Mouse (Mus musculus): ENCODE measurements around the gene Acvr1b. TPM values are rescaled to one million over a fixed set of nuclear protein-coding genes. Genes with fewer than 3 reads are reported as not detected.

Acvr1b gene
- polyA plus RNA-seq, 1 experiment: 5.3 TPM

GRCm38 (mm10) chr15:101196961-101197360 is 23.1 kb downstream of the Acvr1b start:
- peaks cover 6% of the 10 kb centered on the region for H3K36me3 ChIP-seq (ENCODE audit: control insufficient read depth, insufficient read depth)

GRCm38 (mm10) chr15:101197497-101198179 is 23.8 kb downstream of the Acvr1b start:
- Histone ChIP-seq H3K27me3 (ENCODE audit: control insufficient read depth, insufficient read depth, insufficient read length) (no peaks in the 10 kb centered on the region), H3K79me2 (ENCODE audit: control insufficient read depth, insufficient read depth) (no peaks in the 10 kb centered on the region), H3K4me2 (ENCODE audit: low read depth) (no peak overlapping the region), H3ac (ENCODE audit: control insufficient read depth, insufficient read length) (no peak overlapping the region), H3K36me3 (ENCODE audit: control insufficient read depth, insufficient read depth) (peaks cover 6% of the 10 kb centered on the region), H3K4me3 (no peak overlapping the region)
- TF ChIP-seq MAX (IDR thresholded peaks at IDR 0.05; ENCODE audit: low read depth) (no peak), POLR2AphosphoS2 (IDR thresholded peaks at IDR 0.05; ENCODE audit: insufficient read length, low read depth) (no peak), SRF (IDR thresholded peaks at IDR 0.05; ENCODE audit: control insufficient read depth, insufficient read length, low read depth) (no peak), USF1 (IDR thresholded peaks at IDR 0.05; ENCODE audit: low read depth) (no peak), POLR2A (IDR thresholded peaks at IDR 0.05; ENCODE audit: insufficient read length, low read depth) (no peak), REST (IDR thresholded peaks at IDR 0.05; ENCODE audit: insufficient read depth, insufficient read length) (no peak), TCF12 (IDR thresholded peaks at IDR 0.05; ENCODE audit: insufficient read depth, poor library complexity, severe bottlenecking) (no peak), TCF3 (IDR thresholded peaks at IDR 0.05; ENCODE audit: insufficient read length, low read depth) (no peak), E2F4 (IDR thresholded peaks at IDR 0.05; ENCODE audit: insufficient read depth) (no peak), CEBPB (IDR thresholded peaks at IDR 0.05; ENCODE audit: insufficient read depth, poor library complexity, severe bottlenecking) (no peak), MYOG (IDR thresholded peaks at IDR 0.05; ENCODE audit: control insufficient read depth in 1 of 3, insufficient read depth in 1 of 3, insufficient read length in 2 of 3, low read depth in 2 of 3) (no peak), MYOD1 (IDR thresholded peaks at IDR 0.05; ENCODE audit: control insufficient read depth in 1 of 3, insufficient read length in 2 of 3, low read depth in 2 of 3) (no peak)

More at GRCm38 (mm10) chr15:101196961-101197360, 23.1 kb downstream of the Acvr1b start:
- Histone ChIP-seq H3K27me3 (ENCODE audit: control insufficient read depth, insufficient read depth, insufficient read length) (no peaks in the 10 kb centered on the region), H3K79me2 (ENCODE audit: control insufficient read depth, insufficient read depth) (no peaks in the 10 kb centered on the region), H3ac (ENCODE audit: control insufficient read depth, insufficient read length) (no peak overlapping the region), H3K4me3 (no peak overlapping the region), H3K4me2 (ENCODE audit: low read depth) (no peak overlapping the region)
- no peak for TF ChIP-seq POLR2A (IDR thresholded peaks at IDR 0.05; ENCODE audit: insufficient read length, low read depth)
- TF ChIP-seq TCF3 (IDR thresholded peaks at IDR 0.05; ENCODE audit: insufficient read length, low read depth): no peak
- TF ChIP-seq POLR2AphosphoS2 (IDR thresholded peaks at IDR 0.05; ENCODE audit: insufficient read length, low read depth): no peak
- TF ChIP-seq MYOG (IDR thresholded peaks at IDR 0.05; ENCODE audit: control insufficient read depth in 1 of 3, insufficient read depth in 1 of 3, insufficient read length in 2 of 3, low read depth in 2 of 3): no peak

GRCm38 (mm10) chr15:101198218-101198617 is 24.4 kb downstream of the Acvr1b start:
- Histone ChIP-seq H3K27me3 (ENCODE audit: control insufficient read depth, insufficient read depth, insufficient read length) (no peaks in the 10 kb centered on the region), H3K4me3 (no peak overlapping the region), H3K36me3 (ENCODE audit: control insufficient read depth, insufficient read depth) (peaks cover 6% of the 10 kb centered on the region), H3K4me2 (ENCODE audit: low read depth) (no peak overlapping the region), H3ac (ENCODE audit: control insufficient read depth, insufficient read length) (no peak overlapping the region), H3K79me2 (ENCODE audit: control insufficient read depth, insufficient read depth) (no peaks in the 10 kb centered on the region)
- TF ChIP-seq TCF3 (IDR thresholded peaks at IDR 0.05; ENCODE audit: insufficient read length, low read depth): no peak
- no peak for TF ChIP-seq MYOD1 (IDR thresholded peaks at IDR 0.05; ENCODE audit: control insufficient read depth in 1 of 3, insufficient read length in 2 of 3, low read depth in 2 of 3)
- no peak for TF ChIP-seq POLR2A (IDR thresholded peaks at IDR 0.05; ENCODE audit: insufficient read length, low read depth)
- TF ChIP-seq E2F4 (IDR thresholded peaks at IDR 0.05; ENCODE audit: insufficient read depth): no peak
- TF ChIP-seq TCF12 (IDR thresholded peaks at IDR 0.05; ENCODE audit: insufficient read depth, poor library complexity, severe bottlenecking): no peak
- TF ChIP-seq SRF (IDR thresholded peaks at IDR 0.05; ENCODE audit: control insufficient read depth, insufficient read length, low read depth): no peak
- no peak for TF ChIP-seq REST (IDR thresholded peaks at IDR 0.05; ENCODE audit: insufficient read depth, insufficient read length)
- no peak for TF ChIP-seq MAX (IDR thresholded peaks at IDR 0.05; ENCODE audit: low read depth)
- no peak for TF ChIP-seq CEBPB (IDR thresholded peaks at IDR 0.05; ENCODE audit: insufficient read depth, poor library complexity, severe bottlenecking)
- no peak for TF ChIP-seq USF1 (IDR thresholded peaks at IDR 0.05; ENCODE audit: low read depth)
- TF ChIP-seq MYOG (IDR thresholded peaks at IDR 0.05; ENCODE audit: control insufficient read depth in 1 of 3, insufficient read depth in 1 of 3, insufficient read length in 2 of 3, low read depth in 2 of 3): no peak
- no peak for TF ChIP-seq POLR2AphosphoS2 (IDR thresholded peaks at IDR 0.05; ENCODE audit: insufficient read length, low read depth)

GRCm38 (mm10) chr15:101198850-101199249 is 25.0 kb downstream of the Acvr1b start:
- Histone ChIP-seq H3K27me3 (ENCODE audit: control insufficient read depth, insufficient read depth, insufficient read length) (no peaks in the 10 kb centered on the region), H3ac (ENCODE audit: control insufficient read depth, insufficient read length) (no peak overlapping the region), H3K36me3 (ENCODE audit: control insufficient read depth, insufficient read depth) (peaks cover 6% of the 10 kb centered on the region), H3K4me2 (ENCODE audit: low read depth) (no peak overlapping the region), H3K4me3 (no peak overlapping the region), H3K79me2 (ENCODE audit: control insufficient read depth, insufficient read depth) (no peaks in the 10 kb centered on the region)
- TF ChIP-seq MAX (IDR thresholded peaks at IDR 0.05; ENCODE audit: low read depth) (no peak), TCF3 (IDR thresholded peaks at IDR 0.05; ENCODE audit: insufficient read length, low read depth) (no peak), E2F4 (IDR thresholded peaks at IDR 0.05; ENCODE audit: insufficient read depth) (no peak), MYOG (IDR thresholded peaks at IDR 0.05; ENCODE audit: control insufficient read depth in 1 of 3, insufficient read depth in 1 of 3, insufficient read length in 2 of 3, low read depth in 2 of 3) (no peak), CEBPB (IDR thresholded peaks at IDR 0.05; ENCODE audit: insufficient read depth, poor library complexity, severe bottlenecking) (no peak), REST (IDR thresholded peaks at IDR 0.05; ENCODE audit: insufficient read depth, insufficient read length) (no peak), MYOD1 (IDR thresholded peaks at IDR 0.05; ENCODE audit: control insufficient read depth in 1 of 3, insufficient read length in 2 of 3, low read depth in 2 of 3) (no peak), USF1 (IDR thresholded peaks at IDR 0.05; ENCODE audit: low read depth) (no peak)

Data from myocyte (in vitro differentiated cells).